8 mouse cellular contexts compared by ENCODE assay signal in genomic region chr16:17132089-17132905, GRCm38 (mm10). TPM values are rescaled to one million over a fixed set of nuclear protein-coding genes. Genes with fewer than 3 reads are reported as not detected.
A peak's percentile ranks its signal among the peaks of the same experiment; 100 is the strongest.
DNase-seq lines count a peak whose midpoint lies in the region; ATAC-seq and TF ChIP-seq lines count a peak whose summit lies in the region.

Sdf2l1 (minus strand) TSS chr16:17132383.

- H3K4me2 ChIP-seq in forebrain, embryonic 14.5 days (ENCODE audit: low read length) = peak within 1 kb of the TSS; percentile 96
- H3K4me2 ChIP-seq in neural tube, embryonic 15.5 days = peak within 1 kb of the TSS; percentile 87

- TF ChIP-seq EP300 in ES-Bruce4 (IDR thresholded peaks at IDR 0.05; ENCODE audit: insufficient read depth, low read depth, low read length) = no peak

- peak within 1 kb of the TSS; percentile 89 for H3K4me3 ChIP-seq in ES-Bruce4 (ENCODE audit: low read depth, low read length)
- H3K4me3 ChIP-seq in forebrain, embryonic 14.5 days (ENCODE audit: low read depth, low read length) = peak within 1 kb of the TSS; percentile 61
- H3K4me3 ChIP-seq in neural tube, embryonic 15.5 days (replicated peaks) = peak within 1 kb of the TSS; percentile 83

- peak; percentile 46 for TF ChIP-seq POLR2A in ES-Bruce4 (IDR thresholded peaks at IDR 0.05; ENCODE audit: insufficient read depth, low read length)

- peak within 1 kb of the TSS; percentile 78 for H3K9ac ChIP-seq in ES-Bruce4 (ENCODE audit: low read depth, poor library complexity, severe bottlenecking)
- peak within 1 kb of the TSS; percentile 64 for H3K9ac ChIP-seq in forebrain, embryonic 14.5 days (ENCODE audit: low read length)
- peak within 1 kb of the TSS; percentile 61 for H3K9ac ChIP-seq in neural tube, embryonic 15.5 days (replicated peaks)

- WGBS in forebrain, embryonic 14.5 days = under 1% methylated on average over 47 of the region's 47 CpGs
- under 1% methylated on average over 47 of the region's 47 CpGs for WGBS in neural tube, embryonic 15.5 days

- no peaks in the 10 kb centered on the region for H3K36me3 ChIP-seq in ES-Bruce4 (ENCODE audit: control insufficient read depth, insufficient read depth, low read length, poor library complexity, severe bottlenecking)
- H3K36me3 ChIP-seq in forebrain, embryonic 14.5 days (ENCODE audit: control insufficient read depth, insufficient read depth, low read length) = 0 out of 2 replicates have a peak, but pooled peaks cover 2% of the 10 kb centered on the region
- H3K36me3 ChIP-seq in neural tube, embryonic 15.5 days = no peaks in the 10 kb centered on the region

- TF ChIP-seq CTCF in ES-Bruce4 (IDR thresholded peaks at IDR 0.05; ENCODE audit: low read depth, low read length) = peak; percentile 63

- no peaks in the 10 kb centered on the region for H3K4me1 ChIP-seq in ES-Bruce4 (ENCODE audit: control insufficient read depth, insufficient read depth, low read length)
- H3K4me1 ChIP-seq in forebrain, embryonic 14.5 days (ENCODE audit: control insufficient read depth, insufficient read depth, low read length) = peaks cover 11% of the 10 kb centered on the region
- H3K4me1 ChIP-seq in neural tube, embryonic 15.5 days = peaks cover 17% of the 10 kb centered on the region

- no peaks in the 10 kb centered on the region for H3K9me3 ChIP-seq in ES-Bruce4 (replicated peaks; ENCODE audit: control insufficient read depth, insufficient read depth, low read length, poor library complexity, severe bottlenecking)
- H3K9me3 ChIP-seq in forebrain, embryonic 14.5 days (replicated peaks; ENCODE audit: control insufficient read depth, low read length) = no peaks in the 10 kb centered on the region
- no peaks in the 10 kb centered on the region for H3K9me3 ChIP-seq in neural tube, embryonic 15.5 days (replicated peaks)

- no peak within 1 kb of the TSS for H3K27ac ChIP-seq in ES-Bruce4 (ENCODE audit: insufficient read depth, low read length)
- H3K27ac ChIP-seq in forebrain, embryonic 14.5 days (ENCODE audit: low read depth, low read length) = peak within 1 kb of the TSS; percentile 45; the same call in 1 of the 2 replicates
- H3K27ac ChIP-seq in neural tube, embryonic 15.5 days (replicated peaks) = peak within 1 kb of the TSS; percentile 81

- H3K27me3 ChIP-seq in ES-Bruce4 (ENCODE audit: control insufficient read depth, insufficient read depth, low read length, poor library complexity, severe bottlenecking) = no peaks in the 10 kb centered on the region
- no peaks in the 10 kb centered on the region for H3K27me3 ChIP-seq in forebrain, embryonic 14.5 days (replicated peaks; ENCODE audit: control insufficient read depth, insufficient read depth, low read length)
- H3K27me3 ChIP-seq in neural tube, embryonic 15.5 days (replicated peaks) = no peaks in the 10 kb centered on the region

- ATAC-seq in cerebellum, adult (ENCODE audit: insufficient number of reproducible peaks, low FRiP score, low TSS enrichment) = peak; percentile 99
- ATAC-seq in forebrain, embryonic 14.5 days = peak; percentile 99
- ATAC-seq in neural tube, embryonic 15.5 days (ENCODE audit: low FRiP score) = peak; percentile 99

- DNase-seq in forebrain, embryonic 14.5 days (ENCODE audit: low spot score) = peak; percentile 98
- peak; percentile 96 for DNase-seq in heart, postnatal 14 days
- DNase-seq in layer of hippocampus, adult 11-12 months (ENCODE audit: low spot score) = peak; percentile 99
- DNase-seq in lung, adult 18-20 months = peak; percentile 98
- DNase-seq in testis, postnatal 14 days (ENCODE audit: low spot score) = peak; percentile 97

- intact Hi-C loops in heart, postnatal 14 days (cut with DNase I) = no loop called here

RNA-seq across cellular contexts. Expression of gene Sdf2l1, which starts in this region (rescaled TPM):
- 21.0 and 26.1 TPM in 2 replicates for polyA plus RNA-seq in ES-Bruce4 (2011; ENCODE audit: insufficient read depth, insufficient read length, low read depth, missing spikeins)
- polyA plus RNA-seq in forebrain, embryonic 14.5 days (2014; fragmentation: Nextera tagmentation; extraction: Ambion mirVana) = 33.3 and 40.9 TPM in 2 replicates
- 1 to 10 TPM; 6.7 to 9.3 TPM for total RNA-seq in heart, postnatal 14 days (2021)
- 38.4 and 57.3 TPM in 2 replicates for polyA plus RNA-seq in neural tube, embryonic 15.5 days (2015; fragmentation: Nextera tagmentation; extraction: Ambion mirVana)
